Mouse (Mus musculus) embryonic facial prominence, embryonic 13.5 days (tissue): ENCODE results near the gene Gabarap. TPM values are rescaled to one million over a fixed set of nuclear protein-coding genes. Genes with fewer than 3 reads are reported as not detected.
"Not testable (repeated sequence)": the region's sequence is repeated elsewhere in the genome, so short reads cannot be mapped to it uniquely, and the experiment has no call there.

ENCODE experiments used
- ATAC-seq: fragments of 200-750 bp; cut with Nextera tagmentation; 2 replicates; pipeline ENCODE4 v1.8.0; 2017; ENCODE audit warnings: low read depth; ENCODE audit not compliant: insufficient number of reproducible peaks, insufficient read depth, low FRiP score, low TSS enrichment
- H3K27ac ChIP-seq: fragments of 300-500 bp; sonication (generic); 2 replicates; pipeline ENCODE4 v1.5.1; 2015; ENCODE audit warnings: moderate library complexity, mild to moderate bottlenecking, inconsistent platforms
- H3K27me3 ChIP-seq: fragments of 300-500 bp; sonication (generic); 2 replicates; pipeline ENCODE4 v1.6.1; 2015; ENCODE audit warnings: mild to moderate bottlenecking, inconsistent platforms
- H3K36me3 ChIP-seq: fragments of 300-500 bp; sonication (generic); 2 replicates; pipeline ENCODE4 v1.6.1; 2015; ENCODE audit warnings: mild to moderate bottlenecking, inconsistent platforms
- H3K4me1 ChIP-seq: fragments of 300-500 bp; sonication (generic); 2 replicates; pipeline ENCODE4 v1.6.1; 2015; ENCODE audit warnings: inconsistent platforms
- H3K4me2 ChIP-seq: fragments of 300-500 bp; sonication (generic); 2 replicates; pipeline ENCODE4 v1.6.1; 2015; ENCODE audit warnings: moderate library complexity, mild to moderate bottlenecking, inconsistent platforms
- H3K4me3 ChIP-seq: fragments of 300-500 bp; sonication (generic); 2 replicates; pipeline ENCODE4 v1.5.1; 2015; ENCODE audit warnings: mild to moderate bottlenecking, inconsistent platforms
- H3K9ac ChIP-seq: fragments of 300-500 bp; sonication (generic); 2 replicates; pipeline ENCODE4 v1.6.1; 2015; ENCODE audit warnings: mild to moderate bottlenecking, inconsistent platforms
- H3K9me3 ChIP-seq: fragments of 300-500 bp; sonication (generic); 2 replicates; pipeline ENCODE4 v1.6.1; 2016; ENCODE audit warnings: inconsistent platforms
- WGBS: fragments of 180-500 bp; shearing (Covaris S2); methylation state at CpG from one replicate; pipeline ENCODE4 v1.1.7; 2015; ENCODE audit warnings: mixed read lengths; 5-methylcytosine and 5-hydroxymethylcytosine counted together
- polyA plus RNA-seq: library from polyadenylated mRNA; unstranded; fragments of >200 nt; fragmentation: Nextera tagmentation; extraction: Ambion mirVana; gene quantifications from 2 replicates; pipeline ENCODE4 v1.2.1, GENCODE M21; 2015

Gene Gabarap
- polyA plus RNA-seq, 1 experiment from 2014 or later, result 542 TPM

- Histone ChIP-seq H3K27ac (no peak overlapping the region), H3K36me3 (peaks cover 58% of the 10 kb centered on the region), H3K4me3 (peak overlapping the region; percentile 80), H3K9me3 (no peaks in the 10 kb centered on the region), H3K4me1 (peaks cover 51% of the 10 kb centered on the region), H3K27me3 (no peaks in the 10 kb centered on the region), H3K4me2 (peak overlapping the region; percentile 88), H3K9ac (peak overlapping the region; percentile 59)
- ATAC-seq, result no peak
- 95% methylated on average over 2 of the region's 2 CpGs for WGBS
Observed at GRCm38 (mm10) chr11:70002471-70002870, 11.5 kb downstream of the Gabarap start.

- Histone ChIP-seq H3K9ac (no peak overlapping the region; the same call in 1 of the 2 replicates), H3K4me3 (no peak overlapping the region), H3K9me3 (no peaks in the 10 kb centered on the region), H3K36me3 (peaks cover 64% of the 10 kb centered on the region), H3K27me3 (no peaks in the 10 kb centered on the region), H3K4me2 (no peak overlapping the region), H3K4me1 (peaks cover 31% of the 10 kb centered on the region), H3K27ac (no peak overlapping the region)
- WGBS, result 62% methylated on average over 5 of the region's 5 CpGs
- no peak for ATAC-seq
Observed at GRCm38 (mm10) chr11:70005521-70005920, 14.6 kb downstream of the Gabarap start.

GRCm38 (mm10) chr11:70010033-70010432 lies 19.1 kb downstream of the Gabarap start:
- H3K4me1 ChIP-seq, result peaks cover 10% of the 10 kb centered on the region
- H3K9me3 ChIP-seq, result no peaks in the 10 kb centered on the region
- no peaks in the 10 kb centered on the region for H3K27me3 ChIP-seq
- ATAC-seq, result no peak
- peaks cover 94% of the 10 kb centered on the region for H3K36me3 ChIP-seq
- WGBS, result 89% methylated on average over 6 of the region's 6 CpGs
- H3K4me2 ChIP-seq, result no peak overlapping the region
- H3K27ac ChIP-seq, result no peak overlapping the region
- H3K9ac ChIP-seq, result peak overlapping the region; percentile 40; the same call in 1 of the 2 replicates
- no peak overlapping the region for H3K4me3 ChIP-seq

GRCm38 (mm10) chr11:70010548-70010947 lies 19.6 kb downstream of the Gabarap start:
- H3K27me3 ChIP-seq, result no peaks in the 10 kb centered on the region
- H3K9me3 ChIP-seq, result no peaks in the 10 kb centered on the region
- no peak overlapping the region for H3K4me3 ChIP-seq
- peaks cover 88% of the 10 kb centered on the region for H3K36me3 ChIP-seq
- peak overlapping the region; percentile 40; the same call in 1 of the 2 replicates for H3K9ac ChIP-seq
- no peak overlapping the region for H3K4me2 ChIP-seq
- WGBS, result 85% methylated on average over 12 of the region's 12 CpGs
- H3K27ac ChIP-seq, result no peak overlapping the region
- peaks cover 10% of the 10 kb centered on the region for H3K4me1 ChIP-seq
- ATAC-seq, result no peak

GRCm38 (mm10) chr11:70010961-70011360 lies 20.0 kb downstream of the Gabarap start:
- Histone ChIP-seq H3K4me3 (no peak overlapping the region), H3K4me2 (no peak overlapping the region), H3K27ac (no peak overlapping the region), H3K4me1 (peaks cover 10% of the 10 kb centered on the region), H3K9me3 (no peaks in the 10 kb centered on the region), H3K36me3 (peaks cover 84% of the 10 kb centered on the region), H3K9ac (0 out of 2 replicates have a peak overlapping the region, but pooled peaks have one; percentile 3), H3K27me3 (no peaks in the 10 kb centered on the region)
- WGBS, result 84% methylated on average over 10 of the region's 10 CpGs
- no peak for ATAC-seq

GRCm38 (mm10) chr11:70012931-70013330 lies 22.0 kb downstream of the Gabarap start:
- 86% methylated on average over 9 of the region's 9 CpGs for WGBS
- no peaks in the 10 kb centered on the region for H3K27me3 ChIP-seq
- H3K4me2 ChIP-seq, result no peak overlapping the region
- no peaks in the 10 kb centered on the region for H3K9me3 ChIP-seq
- no peak overlapping the region for H3K4me3 ChIP-seq
- H3K27ac ChIP-seq, result no peak overlapping the region
- peaks cover 65% of the 10 kb centered on the region for H3K36me3 ChIP-seq
- H3K9ac ChIP-seq, result no peak overlapping the region
- H3K4me1 ChIP-seq, result peaks cover 20% of the 10 kb centered on the region
- ATAC-seq, result no peak

GRCm38 (mm10) chr11:70013408-70013807 lies 22.5 kb downstream of the Gabarap start:
- WGBS, result 84% methylated on average over 3 of the region's 3 CpGs

GRCm38 (mm10) chr11:70014051-70014450 lies 23.1 kb downstream of the Gabarap start:
- ATAC-seq, result no peak
- 61% methylated on average over 5 of the region's 5 CpGs for WGBS
- H3K36me3 ChIP-seq, result peaks cover 53% of the 10 kb centered on the region
- no peak overlapping the region for H3K4me3 ChIP-seq
- H3K4me2 ChIP-seq, result peak overlapping the region; percentile 85
- no peaks in the 10 kb centered on the region for H3K9me3 ChIP-seq
- peaks cover 25% of the 10 kb centered on the region for H3K4me1 ChIP-seq
- 0 out of 2 replicates have a peak overlapping the region, but pooled peaks have one; percentile 72 for H3K27ac ChIP-seq
- H3K9ac ChIP-seq, result peak overlapping the region; percentile 84
- no peaks in the 10 kb centered on the region for H3K27me3 ChIP-seq

More at GRCm38 (mm10) chr11:70013408-70013807, 22.5 kb downstream of the Gabarap start:
- Histone ChIP-seq H3K9ac (no peak overlapping the region), H3K4me1 (peaks cover 22% of the 10 kb centered on the region), H3K27me3 (no peaks in the 10 kb centered on the region), H3K9me3 (no peaks in the 10 kb centered on the region), H3K4me2 (no peak overlapping the region), H3K4me3 (no peak overlapping the region), H3K36me3 (peaks cover 60% of the 10 kb centered on the region), H3K27ac (no peak overlapping the region)
- ATAC-seq, result no peak

- Histone ChIP-seq H3K4me2 (peak within 1 kb of the TSS; percentile 85), H3K9ac (peak within 1 kb of the TSS; percentile 84), H3K4me3 (peak within 1 kb of the TSS; percentile 65), H3K36me3 (peaks cover 44% of the 10 kb centered on the region), H3K9me3 (no peaks in the 10 kb centered on the region), H3K27me3 (no peaks in the 10 kb centered on the region), H3K27ac (peak within 1 kb of the TSS; percentile 72), H3K4me1 (peaks cover 34% of the 10 kb centered on the region)
- peak; percentile 64 for ATAC-seq
- WGBS, result under 1% methylated on average over 35 of the region's 35 CpGs
Observed at GRCm38 (mm10) chr11:70014880-70015558, 24.1 kb downstream of the Gabarap start, which contains the start of gene Acadvl. TSS of gene Acadvl (minus strand) at chr11:70015411.

- H3K4me3 ChIP-seq, result peak overlapping the region; percentile 65; the same call in 1 of the 2 replicates
- H3K36me3 ChIP-seq, result peaks cover 37% of the 10 kb centered on the region
- H3K4me1 ChIP-seq, result peaks cover 41% of the 10 kb centered on the region
- H3K27ac ChIP-seq, result no peak overlapping the region
- WGBS, result 64% methylated on average over 6 of the region's 6 CpGs
- peak overlapping the region; percentile 85 for H3K4me2 ChIP-seq
- H3K9ac ChIP-seq, result no peak overlapping the region
- ATAC-seq, result no peak
- no peaks in the 10 kb centered on the region for H3K9me3 ChIP-seq
- no peaks in the 10 kb centered on the region for H3K27me3 ChIP-seq
Observed at GRCm38 (mm10) chr11:70015677-70016076, 24.7 kb downstream of the Gabarap start.

GRCm38 (mm10) chr11:70016177-70016576 lies 25.2 kb downstream of the Gabarap start:
- not testable (repeated sequence) for H3K9ac ChIP-seq, H3K9me3 ChIP-seq, H3K4me3 ChIP-seq, H3K27ac ChIP-seq, ATAC-seq, H3K27me3 ChIP-seq, H3K4me2 ChIP-seq
- 67% methylated on average over 2 of the region's 2 CpGs for WGBS
- peaks cover 45% of the 10 kb centered on the region for H3K4me1 ChIP-seq
- peaks cover 32% of the 10 kb centered on the region for H3K36me3 ChIP-seq

- peaks cover 50% of the 10 kb centered on the region for H3K4me1 ChIP-seq
Observed at GRCm38 (mm10) chr11:70016669-70017068, 25.7 kb downstream of the Gabarap start, which contains the start of gene Dlg4. TSS of gene Dlg4 (plus strand) at chr11:70016942.

More at GRCm38 (mm10) chr11:70016669-70017068, 25.7 kb downstream of the Gabarap start, which contains the start of gene Dlg4:
- Histone ChIP-seq H3K4me2 (peak within 1 kb of the TSS; percentile 85), H3K36me3 (peaks cover 27% of the 10 kb centered on the region), H3K27ac (peak within 1 kb of the TSS; percentile 95), H3K9ac (peak within 1 kb of the TSS; percentile 88), H3K4me3 (peak within 1 kb of the TSS; percentile 69), H3K27me3 (no peaks in the 10 kb centered on the region), H3K9me3 (no peaks in the 10 kb centered on the region)
- 68% methylated on average over 3 of the region's 3 CpGs for WGBS
- ATAC-seq, result no peak
